Mouse (Mus musculus): ENCODE results near the gene Noct.

Gene Noct

GRCm38 (mm10) chr3:51229226-51229625 is 5.0 kb downstream of the Noct start:
- no peak for DNase-seq (ENCODE audit: inconsistent age in 2 of 2, low spot score in 1 of 2)

GRCm38 (mm10) chr3:51230146-51230835 is 6.0 kb downstream of the Noct start:
- no peak for DNase-seq (ENCODE audit: inconsistent age in 2 of 2, low spot score in 1 of 2)

GRCm38 (mm10) chr3:51230886-51231285 is 6.6 kb downstream of the Noct start:
- no peak for DNase-seq (ENCODE audit: inconsistent age in 2 of 2, low spot score in 1 of 2)

GRCm38 (mm10) chr3:51231499-51231898 is 7.3 kb downstream of the Noct start:
- DNase-seq (ENCODE audit: inconsistent age in 2 of 2, low spot score in 1 of 2) = no peak

- peak in 1 of 2 experiments; percentile 60 for DNase-seq (ENCODE audit: inconsistent age in 2 of 2, low spot score in 1 of 2)
Observed at GRCm38 (mm10) chr3:51232205-51232910, 8.1 kb downstream of the Noct start.

- peak; percentile 85 to 88 for DNase-seq (ENCODE audit: inconsistent age in 2 of 2, low spot score in 1 of 2)
Observed at GRCm38 (mm10) chr3:51233474-51233873, 9.2 kb downstream of the Noct start.

GRCm38 (mm10) chr3:51233918-51234751 is 9.9 kb downstream of the Noct start:
- DNase-seq (ENCODE audit: inconsistent age in 2 of 2, low spot score in 1 of 2) = peak; percentile 81 to 94

- DNase-seq (ENCODE audit: inconsistent age in 2 of 2, low spot score in 1 of 2) = no peak
Observed at GRCm38 (mm10) chr3:51234752-51235055, 10.5 kb downstream of the Noct start.

- no peak for DNase-seq (ENCODE audit: inconsistent age in 2 of 2, low spot score in 1 of 2)
Observed at GRCm38 (mm10) chr3:51238515-51238914, 14.3 kb downstream of the Noct start.

- DNase-seq (ENCODE audit: inconsistent age in 2 of 2, low spot score in 1 of 2) = no peak
Observed at GRCm38 (mm10) chr3:51239541-51239940, 15.3 kb downstream of the Noct start.

- no peak for DNase-seq (ENCODE audit: inconsistent age in 2 of 2, low spot score in 1 of 2)
Observed at GRCm38 (mm10) chr3:51247704-51248103, 23.5 kb downstream of the Noct start.

- DNase-seq (ENCODE audit: inconsistent age in 2 of 2, low spot score in 1 of 2) = no peak
Observed at GRCm38 (mm10) chr3:51248600-51248999, 24.4 kb downstream of the Noct start.

- DNase-seq (ENCODE audit: inconsistent age in 2 of 2, low spot score in 1 of 2) = peak in 1 of 2 experiments; percentile 24
Observed at GRCm38 (mm10) chr3:51249460-51249859, 25.2 kb downstream of the Noct start.

- DNase-seq (ENCODE audit: inconsistent age in 2 of 2, low spot score in 1 of 2) = peak in 1 of 2 experiments; percentile 23
Observed at GRCm38 (mm10) chr3:51249866-51250265, 25.6 kb downstream of the Noct start.

GRCm38 (mm10) chr3:51251057-51251456 is 26.8 kb downstream of the Noct start:
- no peak for DNase-seq (ENCODE audit: inconsistent age in 2 of 2, low spot score in 1 of 2)

- no peak for DNase-seq (ENCODE audit: inconsistent age in 2 of 2, low spot score in 1 of 2)
Observed at GRCm38 (mm10) chr3:51252223-51252622, 28.0 kb downstream of the Noct start.

- no peak for DNase-seq (ENCODE audit: inconsistent age in 2 of 2, low spot score in 1 of 2)
Observed at GRCm38 (mm10) chr3:51252689-51253402, 28.6 kb downstream of the Noct start.

- DNase-seq (ENCODE audit: inconsistent age in 2 of 2, low spot score in 1 of 2) = no peak
Observed at GRCm38 (mm10) chr3:51254784-51255183, 30.5 kb downstream of the Noct start.

GRCm38 (mm10) chr3:51256450-51256849 is 32.2 kb downstream of the Noct start:
- DNase-seq (ENCODE audit: inconsistent age in 2 of 2, low spot score in 1 of 2) = no peak

- DNase-seq (ENCODE audit: inconsistent age in 2 of 2, low spot score in 1 of 2) = peak in 1 of 2 experiments; percentile 64
Observed at GRCm38 (mm10) chr3:51258070-51258469, 33.8 kb downstream of the Noct start.

GRCm38 (mm10) chr3:51262942-51263341 is 38.7 kb downstream of the Noct start:
- DNase-seq (ENCODE audit: inconsistent age in 2 of 2, low spot score in 1 of 2) = no peak

Measured in adrenal gland, adult (tissue).